Mouse (Mus musculus) heart, postnatal 0 days (tissue): ENCODE measurements around the gene Kcnn3. TPM values are rescaled to one million over a fixed set of nuclear protein-coding genes. Genes with fewer than 3 reads are reported as not detected.

Experiments
- ATAC-seq: fragments of 200-750 bp; cut with Nextera tagmentation; 2 replicates; pipeline ENCODE4 v1.8.0; 2017; ENCODE audit warnings: low read depth, moderate number of reproducible peaks, moderate library complexity; ENCODE audit not compliant: insufficient read depth
- DNase-seq: peaks from one replicate; pipeline ENCODE4 v3.0.0-alpha.2; 2016; ENCODE audit warnings: low spot score
- H3K27ac ChIP-seq: fragments of 300-500 bp; sonication (generic); 2 replicates; pipeline ENCODE4 v1.5.1; 2014; ENCODE audit warnings: low read depth, mild to moderate bottlenecking
- H3K27me3 ChIP-seq: fragments of 300-500 bp; sonication (generic); 2 replicates; pipeline ENCODE4 v1.6.1; 2014; ENCODE audit warnings: low read length, mixed read lengths; ENCODE audit not compliant: control insufficient read depth, insufficient read depth
- H3K36me3 ChIP-seq: fragments of 300-500 bp; sonication (generic); replicated peaks from 2 replicates; pipeline ENCODE4 v1.6.1; 2014; ENCODE audit warnings: low read length, mixed read lengths; ENCODE audit not compliant: control insufficient read depth, insufficient read depth
- H3K4me1 ChIP-seq: fragments of 300-500 bp; sonication (generic); 2 replicates; pipeline ENCODE4 v1.6.1; 2014; ENCODE audit warnings: antibody characterized with exemption; ENCODE audit not compliant: control insufficient read depth, insufficient read depth
- H3K4me2 ChIP-seq: fragments of 300-500 bp; sonication (generic); 2 replicates; pipeline ENCODE4 v1.6.1; 2014; ENCODE audit warnings: low read depth, mild to moderate bottlenecking, low read length, moderate library complexity
- H3K4me3 ChIP-seq: fragments of 300-500 bp; sonication (generic); 2 replicates; pipeline ENCODE4 v1.5.1; 2014; ENCODE audit warnings: low read depth, low read length
- H3K9ac ChIP-seq: fragments of 300-500 bp; sonication (generic); replicated peaks from 2 replicates; pipeline ENCODE4 v1.6.1; 2014; ENCODE audit warnings: low read depth, low read length, mixed read lengths
- H3K9me3 ChIP-seq: fragments of 300-500 bp; sonication (generic); replicated peaks from 2 replicates; pipeline ENCODE4 v1.6.1; 2016; ENCODE audit warnings: low read length; ENCODE audit not compliant: control insufficient read depth
- CTCF ChIP-seq: IDR thresholded peaks from 2 replicates; pipeline ENCODE4 v1.5.1; 2016; ENCODE audit warnings: antibody characterized with exemption, control low read depth, low read depth
- EP300 ChIP-seq: IDR thresholded peaks from 2 replicates; pipeline ENCODE4 v1.6.1; 2016; ENCODE audit warnings: antibody characterized with exemption, low read depth
- WGBS: fragments of 180-500 bp; shearing (Covaris S2); extraction: QIAGEN DNeasy Blood & Tissue Kit; methylation state at CpG from one replicate; pipeline ENCODE4 v1.1.7; 2014; 5-methylcytosine and 5-hydroxymethylcytosine counted together
- polyA plus RNA-seq: library from polyadenylated mRNA; unstranded; fragments of >200 nt; fragmentation: Nextera tagmentation; extraction: Ambion mirVana; gene quantifications from 2 replicates; pipeline ENCODE4 v1.2.1, GENCODE M21; 2015
- total RNA-seq: library from RNA; depleted of rRNA; stranded (reverse); fragments of >200 nt; gene quantifications from 2 replicates; pipeline ENCODE4 v1.2.3, GENCODE M21; 2014; ENCODE audit warnings: low replicate concordance

Gene Kcnn3
- total and polyA plus RNA-seq, 2 experiments from 2014 or later, result 1.5 to 4.7 TPM

DNA sequence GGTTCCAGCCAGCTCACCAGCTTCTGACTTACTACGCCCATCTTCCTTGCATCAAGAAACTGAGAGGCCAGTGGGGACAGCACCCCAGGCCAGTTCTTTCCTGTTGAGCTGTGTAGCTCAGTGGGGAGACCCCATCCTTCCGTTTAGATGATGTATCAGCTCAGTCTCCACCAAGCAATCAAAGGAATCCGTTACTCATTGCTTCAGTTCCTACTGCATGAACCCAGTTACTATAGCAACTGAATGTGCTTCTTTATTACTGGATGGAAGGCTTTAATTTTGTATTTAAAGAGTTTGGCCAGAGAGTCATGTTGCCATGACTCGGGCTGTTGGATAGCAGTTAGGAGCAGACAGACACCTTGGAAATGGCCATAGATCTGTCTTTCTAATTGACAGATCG lies 85.3 kb downstream of the Kcnn3 start:
- ATAC-seq (no peak), DNase-seq (no peak)
- Histone ChIP-seq H3K27me3 (no peaks in the 10 kb centered on the region), H3K9me3 (no peaks in the 10 kb centered on the region), H3K4me2 (no peak overlapping the region), H3K27ac (no peak overlapping the region), H3K9ac (no peak overlapping the region), H3K4me3 (no peak overlapping the region), H3K4me1 (no peaks in the 10 kb centered on the region), H3K36me3 (no peaks in the 10 kb centered on the region)
- TF ChIP-seq CTCF (no peak), EP300 (no peak)
- 82% methylated on average over 5 of the region's 5 CpGs for WGBS

DNA sequence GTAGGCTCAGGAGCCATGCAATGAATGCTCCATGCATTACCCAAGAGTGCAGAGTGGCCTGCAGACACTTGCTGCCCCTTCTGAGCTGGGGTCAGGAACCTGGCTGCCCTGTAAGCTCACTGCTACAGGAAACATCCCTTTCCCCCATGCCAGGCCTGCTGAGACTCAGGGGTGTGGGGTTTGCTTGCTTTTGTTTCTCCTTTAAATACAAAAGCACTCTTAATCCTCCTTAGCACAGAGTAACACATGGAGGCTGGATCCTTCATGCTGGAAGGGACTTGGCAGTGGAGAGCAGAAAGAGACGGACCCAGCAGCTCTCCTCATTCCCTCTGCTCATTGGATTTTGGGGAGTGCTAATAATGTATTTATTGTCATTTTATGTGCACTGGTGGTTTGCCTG lies 87.4 kb downstream of the Kcnn3 start:
- no peak overlapping the region for H3K9ac ChIP-seq
- ATAC-seq (no peak), DNase-seq (no peak)
- H3K27me3 ChIP-seq, result no peaks in the 10 kb centered on the region
- H3K4me1 ChIP-seq, result no peaks in the 10 kb centered on the region
- no peak overlapping the region for H3K27ac ChIP-seq
- H3K4me2 ChIP-seq, result no peak overlapping the region
- H3K4me3 ChIP-seq, result no peak overlapping the region
- no peaks in the 10 kb centered on the region for H3K36me3 ChIP-seq
- WGBS, result 74% methylated on average over 1 of the region's 1 CpGs
- TF ChIP-seq CTCF (no peak), EP300 (no peak)
- no peaks in the 10 kb centered on the region for H3K9me3 ChIP-seq

DNA sequence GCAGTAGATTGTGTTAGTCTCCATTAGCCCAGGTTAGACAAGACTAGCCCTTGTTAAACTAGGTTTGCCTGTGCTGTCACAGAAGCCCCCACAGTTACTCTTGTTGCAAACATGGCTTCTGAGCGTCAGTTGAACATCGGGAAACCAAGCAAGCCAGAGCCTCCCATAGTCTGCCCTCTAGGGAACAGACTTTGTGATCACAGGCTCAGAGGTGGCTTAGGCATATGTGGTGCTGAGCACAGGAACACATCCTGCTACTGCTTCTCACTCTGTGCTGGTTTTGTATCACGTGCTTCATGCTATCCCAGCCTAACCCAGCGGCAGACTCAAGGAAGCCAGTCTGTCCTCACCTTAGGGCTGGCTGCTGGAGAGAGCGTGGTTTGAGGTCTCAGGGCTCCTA lies 92.1 kb downstream of the Kcnn3 start:
- Histone ChIP-seq H3K4me1 (no peaks in the 10 kb centered on the region), H3K27me3 (no peaks in the 10 kb centered on the region), H3K4me2 (no peak overlapping the region), H3K4me3 (no peak overlapping the region), H3K9ac (no peak overlapping the region), H3K27ac (no peak overlapping the region), H3K36me3 (no peaks in the 10 kb centered on the region), H3K9me3 (no peaks in the 10 kb centered on the region)
- ATAC-seq, result no peak
- no peak for DNase-seq
- WGBS, result 74% methylated on average over 5 of the region's 5 CpGs
- TF ChIP-seq CTCF (no peak), EP300 (no peak)

DNA sequence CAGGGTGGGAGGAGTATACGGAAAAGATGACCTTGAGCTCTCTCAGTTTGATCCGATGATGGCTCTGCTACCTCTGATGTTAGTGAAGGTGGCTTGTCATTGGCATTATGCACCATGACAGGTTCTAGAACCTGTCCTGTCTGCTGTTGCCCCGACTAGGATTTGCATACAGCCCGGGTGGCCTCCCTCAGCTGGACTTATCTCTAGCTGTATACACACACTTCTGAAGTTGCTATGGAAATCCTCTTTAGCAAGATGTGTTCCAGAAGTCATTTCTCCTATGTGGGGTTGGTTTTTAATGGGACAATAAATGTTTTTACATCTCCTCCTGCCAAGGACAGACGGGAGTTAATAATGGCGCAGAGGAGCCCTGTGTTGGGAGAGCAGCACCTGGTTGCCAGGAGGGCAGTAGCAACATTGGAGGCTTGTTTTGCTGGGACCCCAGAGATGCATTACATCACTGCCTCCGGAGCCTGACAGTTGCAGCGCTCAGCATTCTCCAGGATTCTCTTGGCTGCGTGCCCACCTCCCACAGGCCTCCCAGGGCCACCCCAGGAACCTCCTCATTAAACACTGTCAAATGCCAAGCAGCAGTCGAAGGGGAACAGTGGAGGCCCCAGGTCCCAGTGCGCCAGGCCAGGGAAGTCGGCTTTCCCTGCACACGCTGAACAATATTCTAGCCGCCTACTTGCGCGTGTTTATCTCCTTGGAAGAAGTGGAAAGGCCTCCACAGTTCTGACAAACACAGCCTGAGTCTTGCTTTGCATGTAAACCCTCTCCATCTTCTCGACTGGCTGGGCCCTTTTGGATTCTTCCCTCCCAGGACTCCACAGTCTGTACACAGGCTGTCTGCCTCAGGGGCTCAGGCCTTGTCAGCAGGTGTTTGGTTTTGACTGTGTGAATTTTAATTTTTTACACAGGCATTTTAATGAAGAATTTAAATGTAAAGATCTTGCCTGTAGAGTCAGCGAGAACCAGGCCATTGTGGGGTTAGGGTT lies 93.9 kb downstream of the Kcnn3 start:
- peak; percentile 55 for DNase-seq
- Histone ChIP-seq H3K27me3 (no peaks in the 10 kb centered on the region), H3K9me3 (no peaks in the 10 kb centered on the region), H3K4me1 (no peaks in the 10 kb centered on the region), H3K4me2 (no peak overlapping the region), H3K27ac (no peak overlapping the region), H3K36me3 (no peaks in the 10 kb centered on the region), H3K4me3 (no peak overlapping the region), H3K9ac (no peak overlapping the region)
- 17% methylated on average over 18 of the region's 18 CpGs for WGBS
- peak; percentile 81 for ATAC-seq
- TF ChIP-seq EP300 (no peak), CTCF (no peak)

DNA sequence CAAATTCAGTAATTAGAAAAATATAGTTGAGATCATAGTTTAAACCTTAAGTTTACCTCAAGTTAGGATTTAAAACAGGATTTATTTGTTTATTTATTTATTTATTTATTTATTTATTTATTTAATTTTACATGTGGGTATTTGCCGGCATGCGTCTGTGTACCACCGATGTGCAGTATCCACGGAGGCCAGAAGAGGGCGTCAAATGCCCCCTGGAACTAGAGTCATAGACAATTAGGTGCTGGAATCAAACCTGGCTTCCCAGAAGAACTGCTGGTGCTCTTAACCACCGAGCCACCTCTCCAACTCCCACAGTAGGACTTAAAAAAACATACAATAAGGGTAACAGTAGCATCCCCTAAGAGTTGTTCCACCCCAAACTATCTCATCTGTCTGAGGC lies 96.9 kb downstream of the Kcnn3 start:
- ATAC-seq (no peak), DNase-seq (no peak)
- Histone ChIP-seq H3K9me3 (no peaks in the 10 kb centered on the region; the same call in 1 of the 2 replicates), H3K27me3 (no peaks in the 10 kb centered on the region), H3K27ac (no peak overlapping the region), H3K4me2 (no peak overlapping the region), H3K4me3 (no peak overlapping the region), H3K9ac (no peak overlapping the region), H3K4me1 (no peaks in the 10 kb centered on the region), H3K36me3 (no peaks in the 10 kb centered on the region)
- TF ChIP-seq EP300 (no peak), CTCF (no peak)
- WGBS, result 58% methylated on average over 6 of the region's 6 CpGs
